Mouse (Mus musculus) ES-E14 (cell line): ENCODE data around the gene Fasl. TPM values are rescaled to one million over a fixed set of nuclear protein-coding genes. Genes with fewer than 3 reads are reported as not detected.

Source experiments
- DNase-seq: peaks from one replicate; pipeline ENCODE4 v3.0.0-alpha.2; 2013; ENCODE audit warnings: low read depth, low spot score
- H3K27ac ChIP-seq: 2 replicates; pipeline ENCODE4 v1.5.1; 2012; ENCODE audit warnings: low read depth, mild to moderate bottlenecking, low read length, moderate library complexity, mixed read lengths; ENCODE audit not compliant: poor library complexity, insufficient read depth, severe bottlenecking
- H3K36me3 ChIP-seq: 2 replicates; pipeline ENCODE4 v1.6.1; 2012; ENCODE audit warnings: mild to moderate bottlenecking, low read length, moderate library complexity, mixed read lengths; ENCODE audit not compliant: control insufficient read depth, poor library complexity, insufficient read depth, severe bottlenecking
- H3K4me1 ChIP-seq, 2 experiments: fragments of 150-350 bp in 1 of 2; sonication (generic) in 1 of 2; 2 replicates each; pipeline ENCODE4 v1.6.1; 2012; ENCODE audit warnings: low read length in 2 of 2, mild to moderate bottlenecking in 1 of 2, mixed read lengths in 1 of 2; ENCODE audit not compliant: control insufficient read depth in 2 of 2, insufficient read depth in 2 of 2, poor library complexity in 1 of 2
- H3K4me3 ChIP-seq, 2 experiments: fragments of 150-350 bp in 1 of 2; sonication (generic) in 1 of 2; 2 replicates each; pipeline ENCODE4 v1.5.1; 2012; ENCODE audit warnings: low read length in 2 of 2, low read depth in 1 of 2, mild to moderate bottlenecking in 1 of 2, mixed read lengths in 1 of 2; ENCODE audit not compliant: insufficient read depth in 1 of 2, poor library complexity in 1 of 2, severe bottlenecking in 1 of 2
- H3K9ac ChIP-seq: 2 replicates; pipeline ENCODE4 v1.6.1; 2012; ENCODE audit warnings: low read depth, mild to moderate bottlenecking, low read length, mixed read lengths; ENCODE audit not compliant: poor library complexity, insufficient read depth, severe bottlenecking
- H3K9me3 ChIP-seq: fragments of 150-350 bp; sonication (generic); 2 replicates; pipeline ENCODE4 v1.6.1; 2012; ENCODE audit warnings: low read depth, mild to moderate bottlenecking, low read length; ENCODE audit not compliant: control insufficient read depth, insufficient read depth
- CHD2 ChIP-seq: IDR thresholded peaks from 2 replicates; pipeline ENCODE4 v1.6.1; 2014; ENCODE audit warnings: mild to moderate bottlenecking, low read depth, low read length, inconsistent platforms
- HCFC1 ChIP-seq: IDR thresholded peaks from 2 replicates; pipeline ENCODE4 v1.6.1; 2012; ENCODE audit warnings: low read length, inconsistent platforms, borderline replicate concordance; ENCODE audit not compliant: insufficient read depth
- MAFK ChIP-seq: IDR thresholded peaks from 2 replicates; pipeline ENCODE4 v1.6.1; 2014; ENCODE audit warnings: mild to moderate bottlenecking, low read depth, low read length, inconsistent platforms; ENCODE audit not compliant: insufficient read depth
- ZC3H11A ChIP-seq: IDR thresholded peaks from 2 replicates; pipeline ENCODE4 v1.6.1; 2012; ENCODE audit warnings: low read depth, mild to moderate bottlenecking, inconsistent platforms, low read length, borderline replicate concordance
- ZNF384 ChIP-seq: IDR thresholded peaks from 2 replicates; pipeline ENCODE4 v1.6.1; 2012; ENCODE audit warnings: low read depth, low read length, inconsistent platforms
- in situ Hi-C, 2 experiments: fragments of 600-800 bp; cut with MboI; formaldehyde crosslinking; loops; one replicate each; pipeline ENCODE4 v1.15.1; 2025; ENCODE audit warnings: low sequenced_read_pairs in 2 of 2, inconsistent platforms in 1 of 2; ENCODE audit not compliant: unreplicated experiment in 2 of 2
- total RNA-seq: library from RNA; depleted of rRNA; stranded (reverse); fragments of 300-350 nt; gene quantifications from 2 replicates; pipeline ENCODE4 v1.2.3, GENCODE M21; 2012

Gene Fasl
- total RNA-seq, 1 experiment, result 0.22 TPM

GRCm38 (mm10) chr1:161746542-161747302 lies 41.6 kb downstream of the Fasl start:
- no peaks in the 10 kb centered on the region for H3K9me3 ChIP-seq
- no peak for DNase-seq
- H3K4me3 ChIP-seq, result peak overlapping the region; percentile 29 to 46; a peak in 3 of 4 replicates
- in situ Hi-C loops, result loop anchor here in 1 of 2 experiments (10.0 kb wide), 1 partner anchor 218 kb away; the partner anchor contains the start of gene Pigc
- H3K4me1 ChIP-seq, result peaks cover 0 to 3% of the 10 kb centered on the region in 2 experiments; a peak in 1 of 4 replicates
- no peaks in the 10 kb centered on the region for H3K36me3 ChIP-seq
- TF ChIP-seq CHD2 (no peak), MAFK (no peak), ZNF384 (no peak), HCFC1 (no peak), ZC3H11A (no peak)
- H3K9ac ChIP-seq, result no peak overlapping the region; the same call in 1 of the 2 replicates
- no peak overlapping the region for H3K27ac ChIP-seq

GRCm38 (mm10) chr1:161744855-161745254 lies 43.4 kb downstream of the Fasl start:
- H3K27ac ChIP-seq, result no peak overlapping the region
- no peaks in the 10 kb centered on the region; a peak in 1 of 4 replicates for H3K4me1 ChIP-seq
- no peaks in the 10 kb centered on the region for H3K9me3 ChIP-seq
- no peak for DNase-seq
- H3K36me3 ChIP-seq, result no peaks in the 10 kb centered on the region
- H3K9ac ChIP-seq, result no peak overlapping the region
- H3K4me3 ChIP-seq, result no peak overlapping the region
- TF ChIP-seq ZNF384, result no peak
- no peak for TF ChIP-seq ZC3H11A
- no peak for TF ChIP-seq CHD2
- no peak for TF ChIP-seq HCFC1
- TF ChIP-seq MAFK, result no peak
- in situ Hi-C loops, result loop anchor here in 1 of 2 experiments (10.0 kb wide), 1 partner anchor 220 kb away; the partner anchor contains the start of gene Pigc

GRCm38 (mm10) chr1:161744209-161744608 lies 44.1 kb downstream of the Fasl start:
- in situ Hi-C loops, result loop anchor here in 1 of 2 experiments (10.0 kb wide), 1 partner anchor 221 kb away; the partner anchor contains the start of gene Pigc
- H3K4me3 ChIP-seq, result no peak overlapping the region
- H3K9ac ChIP-seq, result no peak overlapping the region
- H3K27ac ChIP-seq, result no peak overlapping the region
- H3K4me1 ChIP-seq, result no peaks in the 10 kb centered on the region; a peak in 1 of 4 replicates
- H3K9me3 ChIP-seq, result no peaks in the 10 kb centered on the region
- no peak for DNase-seq
- H3K36me3 ChIP-seq, result no peaks in the 10 kb centered on the region
- no peak for TF ChIP-seq MAFK

GRCm38 (mm10) chr1:161742481-161743267 lies 45.6 kb downstream of the Fasl start:
- TF ChIP-seq ZC3H11A, result no peak
- TF ChIP-seq HCFC1, result no peak
- no peak for TF ChIP-seq CHD2
- TF ChIP-seq MAFK, result no peak
- no peak for TF ChIP-seq ZNF384

More at GRCm38 (mm10) chr1:161742481-161743267, 45.6 kb downstream of the Fasl start:
- Histone ChIP-seq H3K9ac (no peak overlapping the region), H3K27ac (no peak overlapping the region), H3K9me3 (no peaks in the 10 kb centered on the region), H3K36me3 (no peaks in the 10 kb centered on the region), H3K4me3 (no peak overlapping the region), H3K4me1 (no peaks in the 10 kb centered on the region; a peak in 1 of 4 replicates)
- DNase-seq, result no peak
- in situ Hi-C loops, result loop anchor here in 1 of 2 experiments (10.0 kb wide), 1 partner anchor 222 kb away; the partner anchor contains the start of gene Pigc
